Mouse (Mus musculus) left cerebral cortex, adult 18-20 months (tissue): ENCODE data around the gene Zdhhc8. TPM values are rescaled to one million over a fixed set of nuclear protein-coding genes. Genes with fewer than 3 reads are reported as not detected.

Experiments
- microRNA-seq, 2 experiments: library from miRNA; unstranded; fragments of <30 nt; microRNA quantifications; one replicate each; pipeline ENCODE4 v1.2.0; 2021
- total RNA-seq, 2 experiments: library from RNA; stranded (reverse); gene quantifications; 2 replicates each; pipeline ENCODE4 v1.2.3; 2021

Zdhhc8 gene
- total RNA-seq, 2 experiments from 2014 or later: 106 to 124 TPM

Small RNA genes lying within 50 kb of the gene (microRNA-seq; reads per million reads assigned to microRNA genes)
- gene Gm24572 (0 reads per million in 2 experiments), gene Mir1306 (252 to 296 reads per million in 2 experiments)

Other genes with a start within 250 kb of the Zdhhc8 start
- 10 to 100 TPM; 90.4 to 92.7 TPM for gene Dgcr6, start 182.3 kb downstream of the Zdhhc8 start, total RNA-seq
- gene Prodh, start 144.9 kb downstream of the Zdhhc8 start, total RNA-seq: 10 to 100 TPM; 30.6 to 37.2 TPM
- 100 to 1,000 TPM; 128 to 135 TPM for gene Rtn4r, start 107.5 kb downstream of the Zdhhc8 start, total RNA-seq
- not detected for gene Ccdc188, start 17.3 kb downstream of the Zdhhc8 start, total RNA-seq
- gene Trmt2a, start 13.5 kb upstream of the Zdhhc8 start, total RNA-seq: 10 to 100 TPM; 41.8 to 48.5 TPM
- 10 to 100 TPM; 85.5 to 91.0 TPM for gene Ranbp1, start 13.6 kb upstream of the Zdhhc8 start, total RNA-seq
- gene Gm49776, start 23.2 kb upstream of the Zdhhc8 start, total RNA-seq: not detected
- gene Dgcr8, start 54.1 kb upstream of the Zdhhc8 start, total RNA-seq: 10 to 100 TPM; 41.7 to 42.4 TPM
- 100 to 1,000 TPM; 137 to 148 TPM for gene Tango2, start 113.0 kb upstream of the Zdhhc8 start, total RNA-seq
- 10 to 100 TPM; 40.7 TPM for gene Arvcf, start 113.0 kb upstream of the Zdhhc8 start, total RNA-seq
- gene Txnrd2, start 191.2 kb upstream of the Zdhhc8 start, total RNA-seq: 10 to 100 TPM; 19.4 to 21.3 TPM
- gene Comt, start 191.7 kb upstream of the Zdhhc8 start, total RNA-seq: 10 to 100 TPM; 90.5 to 91.4 TPM